Mouse (Mus musculus) adrenal gland, adult (tissue): ENCODE data around the gene Myrf.

Experiments used
- DNase-seq, 2 experiments: peaks; one replicate each; pipeline ENCODE4 v3.0.0; 2022 to 2023; ENCODE audit warnings: low spot score in 1 of 2; ENCODE audit not compliant: inconsistent age in 2 of 2

Gene Myrf

GRCm38 (mm10) chr19:10213796-10214471 is 26.6 kb downstream of the Myrf start:
- peak in 1 of 2 experiments; percentile 74 for DNase-seq

GRCm38 (mm10) chr19:10210885-10211284 is 29.7 kb downstream of the Myrf start:
- peak in 1 of 2 experiments; percentile 81 for DNase-seq

DNA sequence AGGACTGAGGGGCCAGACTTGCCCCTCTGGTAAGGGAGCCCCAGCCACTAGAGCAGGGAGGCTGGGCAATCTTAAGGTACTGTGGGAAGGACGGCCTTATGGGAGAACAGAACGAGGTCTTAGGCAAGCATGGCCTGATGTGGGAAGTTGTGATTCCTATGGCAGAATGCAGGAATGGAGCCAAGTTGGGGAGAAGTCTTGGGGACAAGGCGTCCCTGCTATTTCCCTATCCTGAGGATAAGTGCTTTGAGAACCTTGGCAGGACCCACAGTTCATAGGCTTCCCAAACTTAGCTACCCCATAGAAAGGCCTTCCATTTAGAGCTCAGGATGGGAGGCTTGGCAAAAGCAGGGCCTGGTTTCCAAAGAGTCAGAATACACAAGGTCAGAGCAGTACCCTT is 31.7 kb downstream of the Myrf start:
- DNase-seq, result peak; percentile 13 to 37

GRCm38 (mm10) chr19:10205051-10205450 is 35.5 kb downstream of the Myrf start:
- peak; percentile 10 to 49 for DNase-seq

- DNase-seq, result peak; percentile 63 to 89
These were observed 35.9 kb downstream of the Myrf start for GRCm38 (mm10) chr19:10204616-10205001.

- DNase-seq, result peak; percentile 92 to 99
These were observed 36.5 kb downstream of the Myrf start, which contains the start of the genes Tmem258 and Fen1 for GRCm38 (mm10) chr19:10203848-10204615. Gene Tmem258 (plus strand): TSS chr19:10204014. Gene Fen1 (minus strand): TSS chr19:10204169.

- peak in 1 of 2 experiments; percentile 17 for DNase-seq
These were observed 37.3 kb downstream of the Myrf start for GRCm38 (mm10) chr19:10203146-10203847.

DNA sequence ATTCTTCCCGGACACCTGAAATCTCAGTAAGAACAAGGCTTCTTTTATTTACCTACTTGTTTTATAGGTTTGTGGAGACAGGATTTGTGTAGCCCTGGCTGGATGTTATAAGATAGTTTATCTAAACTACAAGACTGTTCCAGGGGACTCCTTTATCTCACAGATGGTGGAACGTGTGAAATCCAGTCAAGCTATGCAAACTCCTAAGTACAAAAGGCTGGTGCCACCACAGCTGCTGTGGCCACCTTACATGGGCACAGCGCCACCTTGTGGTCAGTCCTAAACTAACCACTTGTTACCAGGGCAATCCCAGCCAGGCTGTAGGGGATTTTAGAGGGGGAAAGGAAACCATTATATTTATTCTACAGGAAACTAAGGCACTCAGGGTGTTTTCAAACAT is 41.8 kb downstream of the Myrf start:
- DNase-seq, result peak; percentile 82 to 93

DNA sequence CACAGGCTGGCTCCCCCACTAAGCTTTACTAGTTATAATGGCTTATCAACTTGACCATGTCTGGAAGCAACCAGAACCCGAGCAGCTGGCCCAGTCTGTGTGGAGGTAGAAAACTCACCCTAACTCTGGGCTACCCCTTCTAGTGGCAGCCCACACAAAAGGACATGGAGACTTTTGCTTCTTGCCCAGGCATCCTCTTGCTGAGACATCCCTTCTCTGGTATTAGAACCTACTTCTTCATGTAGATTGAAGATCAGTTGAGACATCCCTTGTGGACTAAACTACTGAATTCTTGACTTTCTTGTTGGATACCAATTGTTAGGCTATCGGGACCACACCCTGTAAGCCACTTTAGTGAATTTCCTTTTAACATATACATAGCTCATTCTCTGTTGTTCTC is 42.3 kb downstream of the Myrf start:
- DNase-seq, result no peak

DNA sequence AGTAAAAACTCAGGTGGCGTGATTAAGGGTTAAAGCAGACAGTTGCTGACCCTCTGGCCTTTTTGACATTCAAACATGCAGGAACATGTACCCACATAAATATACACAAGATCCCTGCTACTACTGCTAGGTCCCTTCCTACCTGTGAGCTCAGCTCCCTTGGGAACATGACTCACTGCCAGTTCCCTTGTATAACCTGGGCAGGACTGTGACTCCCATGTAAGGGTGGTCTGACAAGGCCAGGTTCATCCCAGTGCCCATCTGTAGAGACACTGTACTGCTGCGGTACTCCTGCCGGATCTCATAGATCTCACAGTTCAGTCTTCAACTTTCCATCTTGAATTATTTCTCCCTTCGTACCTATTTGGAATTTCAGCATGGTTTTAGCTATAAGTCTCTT is 43.4 kb downstream of the Myrf start:
- peak in 1 of 2 experiments; percentile 26 for DNase-seq

DNA sequence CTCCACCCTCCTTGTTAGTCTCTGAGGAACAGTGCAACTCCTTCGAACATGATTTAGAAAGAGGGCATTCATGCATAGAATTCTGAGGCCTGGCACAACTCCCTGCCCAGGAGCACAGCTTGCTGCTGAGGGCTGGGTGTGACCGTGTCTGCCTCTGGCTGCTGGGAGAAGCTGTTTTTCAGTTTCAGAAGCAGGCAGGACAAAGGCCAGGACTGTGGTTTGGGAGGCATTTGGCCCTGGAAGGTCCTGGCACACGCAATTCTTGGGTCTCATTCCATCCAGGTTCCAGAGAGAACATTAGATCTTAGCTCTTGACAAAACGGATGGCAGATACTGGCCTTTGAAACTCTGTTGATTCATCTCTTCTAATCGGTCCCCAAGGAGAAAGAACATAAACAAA is 45.3 kb downstream of the Myrf start:
- peak; percentile 83 to 85 for DNase-seq

DNA sequence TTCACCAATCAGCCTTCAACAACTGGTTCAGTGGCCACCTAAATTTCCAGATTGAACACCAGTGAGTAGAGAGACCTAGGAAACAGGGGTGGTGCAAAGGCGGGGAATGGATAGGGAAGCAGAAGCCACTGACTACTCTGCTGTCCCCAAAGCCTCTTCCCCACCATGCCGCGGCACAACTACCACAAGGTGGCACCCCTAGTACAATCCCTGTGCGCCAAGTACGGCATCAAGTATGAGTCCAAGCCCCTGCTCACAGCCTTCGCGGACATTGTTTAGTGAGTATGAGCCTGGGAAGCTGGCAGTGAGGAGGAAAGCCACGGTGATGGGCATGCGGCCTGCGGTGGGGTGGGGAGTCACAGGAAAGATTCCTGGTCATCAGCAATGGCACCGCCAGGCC is 46.2 kb downstream of the Myrf start:
- no peak for DNase-seq

GRCm38 (mm10) chr19:10191326-10191725 is 49.2 kb downstream of the Myrf start:
- peak in 1 of 2 experiments; percentile 57 for DNase-seq

DNA sequence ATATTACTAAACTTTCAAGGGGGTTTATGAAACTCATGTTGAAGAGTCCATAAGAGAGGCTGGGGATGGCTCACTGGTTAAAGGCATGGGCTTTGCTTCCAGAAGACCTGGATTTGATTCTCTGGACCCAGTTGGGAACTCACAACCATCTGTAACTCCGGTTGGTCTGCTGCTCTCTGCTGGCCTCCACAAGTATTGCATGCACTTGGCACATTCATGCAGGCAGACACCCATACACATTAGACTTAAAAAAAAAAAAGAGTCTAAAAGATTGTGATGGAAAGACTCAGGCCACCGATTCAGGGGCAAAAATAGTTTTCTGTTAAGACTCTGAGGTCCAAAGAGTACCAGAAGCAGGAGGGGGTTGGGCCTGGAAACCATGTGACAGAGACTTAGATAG is 49.8 kb downstream of the Myrf start:
- DNase-seq, result peak; percentile 75 to 92

DNA sequence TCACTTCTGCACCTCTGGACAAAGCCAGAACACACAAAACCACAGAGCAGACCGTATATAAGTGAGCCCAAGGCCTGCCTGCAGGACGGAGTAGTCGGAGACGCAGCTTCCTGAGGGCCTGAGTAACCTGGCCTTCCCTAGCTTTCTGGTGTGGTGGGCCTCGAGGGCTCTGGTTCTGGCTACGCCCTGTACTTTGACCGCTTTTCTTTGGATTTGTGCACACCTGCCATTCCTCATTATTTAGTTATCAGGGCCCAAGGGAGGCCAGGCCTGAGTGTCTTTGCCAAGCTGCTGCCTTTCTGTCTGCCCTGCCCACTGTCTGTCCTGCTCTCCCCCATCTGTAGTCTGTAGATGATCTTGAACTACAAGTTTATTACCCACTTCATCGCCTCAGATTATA is 50.6 kb downstream of the Myrf start:
- peak in 1 of 2 experiments; percentile 16 for DNase-seq

GRCm38 (mm10) chr19:10189022-10189421 is 51.5 kb downstream of the Myrf start:
- peak in 1 of 2 experiments; percentile 17 for DNase-seq

DNA sequence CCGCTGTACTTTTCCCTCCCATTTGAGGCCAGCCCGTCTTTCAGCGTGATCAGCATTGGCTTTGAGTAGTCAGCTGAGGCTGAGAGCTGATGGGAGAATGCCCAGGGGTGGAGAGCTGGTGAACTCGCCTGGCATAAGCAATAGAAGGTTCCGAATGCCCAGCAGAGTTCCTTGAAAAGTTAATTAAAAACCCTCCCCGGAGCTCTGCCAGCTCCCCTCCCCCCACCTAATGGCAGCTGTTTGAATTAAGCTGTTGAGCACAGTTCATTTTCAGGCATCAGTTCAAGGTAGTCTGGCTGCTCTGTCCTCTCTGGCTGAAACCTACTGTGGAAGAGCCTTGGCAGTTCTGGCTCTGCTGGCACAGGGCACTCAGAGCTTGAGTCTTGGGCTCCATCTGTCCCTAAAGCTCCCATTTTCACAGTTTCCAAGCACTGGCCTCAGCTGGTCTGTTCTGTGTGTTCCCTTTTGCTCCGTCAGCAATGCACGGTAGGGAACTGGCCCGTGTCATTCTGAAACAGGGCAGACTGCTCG is 52.2 kb downstream of the Myrf start:
- DNase-seq, result peak in 1 of 2 experiments; percentile 85

DNA sequence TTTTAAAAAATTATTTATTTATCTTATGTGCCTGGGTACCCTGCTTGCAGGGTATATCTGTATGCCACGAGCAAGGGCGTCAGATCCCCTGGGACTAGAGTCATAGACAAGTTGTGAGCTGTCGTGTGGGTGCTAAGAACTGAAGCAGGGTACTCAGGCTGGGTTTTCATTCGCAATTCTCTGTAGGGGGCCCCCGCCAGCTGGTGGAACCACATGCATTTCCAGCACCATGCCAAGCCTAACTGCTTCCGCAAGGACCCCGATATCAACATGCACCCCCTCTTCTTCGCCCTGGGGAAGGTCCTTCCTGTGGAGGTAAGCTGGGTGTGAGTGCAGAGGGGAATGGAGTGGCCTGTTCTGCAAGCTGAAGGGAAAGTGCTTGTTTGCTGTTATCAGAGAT is 54.0 kb downstream of the Myrf start:
- DNase-seq, result peak in 1 of 2 experiments; percentile 19

DNA sequence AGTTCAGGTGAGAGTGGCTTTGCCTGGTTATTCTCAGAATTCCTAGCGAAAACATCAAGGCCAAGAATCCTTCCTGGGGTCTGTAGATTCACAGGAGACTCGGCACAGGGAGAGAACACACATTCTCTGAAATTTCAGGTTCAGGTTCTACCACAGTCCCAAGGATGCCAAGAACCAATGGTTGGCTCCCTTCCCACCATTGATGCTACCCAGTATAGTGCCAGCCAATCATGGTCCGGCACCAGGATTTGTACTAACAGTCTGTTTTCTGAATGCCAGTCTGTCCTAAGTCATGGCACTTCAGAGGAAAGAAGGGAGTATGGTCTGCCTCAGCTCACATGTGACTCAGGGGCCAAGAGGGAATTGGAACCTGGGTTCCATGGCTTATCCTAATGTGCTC is 54.7 kb downstream of the Myrf start:
- DNase-seq, result peak; percentile 19 to 52

- peak; percentile 75 to 90 for DNase-seq
These were observed 56.5 kb downstream of the Myrf start for GRCm38 (mm10) chr19:10184096-10184495.

- DNase-seq, result peak; percentile 81 to 93
These were observed 57.1 kb downstream of the Myrf start for GRCm38 (mm10) chr19:10183299-10183983.
